Mouse (Mus musculus) megakaryocyte, embryonic 14.5 days (primary cell): ENCODE results near the gene Agap3. TPM values are rescaled to one million over a fixed set of nuclear protein-coding genes. Genes with fewer than 3 reads are reported as not detected.

Source experiments
- H3K27me3 ChIP-seq: replicated peaks from 2 replicates; pipeline ENCODE3; 2012; ENCODE audit warnings: inconsistent platforms
- H3K36me3 ChIP-seq: replicated peaks from 2 replicates; pipeline ENCODE3; 2012; ENCODE audit warnings: low read length, inconsistent platforms, mixed read lengths
- H3K4me1 ChIP-seq: 2 replicates; pipeline ENCODE4 v1.6.1; 2012; ENCODE audit warnings: inconsistent platforms
- H3K4me3 ChIP-seq: replicated peaks from 2 replicates; pipeline ENCODE3; 2012; ENCODE audit warnings: moderate library complexity, mild to moderate bottlenecking, inconsistent platforms
- H3K9me3 ChIP-seq: 2 replicates; pipeline ENCODE4 v1.6.1; 2012; ENCODE audit warnings: inconsistent platforms
- FLI1 ChIP-seq: IDR thresholded peaks from 2 replicates; pipeline ENCODE4 v1.6.1; 2012; ENCODE audit warnings: low read length, inconsistent platforms, mixed read lengths
- GATA1 ChIP-seq: IDR thresholded peaks from 3 replicates; pipeline ENCODE4 v1.6.1; 2012; ENCODE audit warnings: mixed read lengths, low read length, inconsistent platforms, borderline replicate concordance
- polyA plus RNA-seq: library from polyadenylated mRNA; stranded (reverse); fragments of >175 nt; gene quantifications from 2 replicates; pipeline ENCODE4 v1.2.3, GENCODE M21; 2012; ENCODE audit warnings: low replicate concordance; ENCODE audit not compliant: insufficient read depth

The Agap3 gene
- polyA plus RNA-seq, 1 experiment: 117 TPM

DNA sequence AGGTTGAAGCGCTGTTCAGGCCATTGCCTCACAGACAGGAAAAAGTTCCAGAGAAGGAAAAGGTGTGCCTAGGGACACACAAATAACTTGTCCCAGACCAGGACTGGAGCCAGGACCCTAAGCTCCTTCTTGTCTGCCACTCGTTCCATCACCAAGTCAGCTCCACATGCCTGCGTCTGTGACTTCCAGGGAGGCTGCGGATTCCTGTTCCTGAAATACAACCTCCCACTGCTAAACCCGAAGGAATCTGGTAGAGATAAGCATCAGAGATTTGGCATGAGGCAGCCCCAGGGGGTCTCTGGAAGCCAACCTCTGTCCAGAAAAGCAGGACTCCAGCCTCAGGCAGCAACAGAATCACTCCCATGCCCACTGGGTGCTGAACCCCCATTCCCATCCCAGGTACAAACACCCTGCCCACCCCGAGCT is 89.2 kb downstream of the Agap3 start:
- 0 out of 2 replicates have a peak, but pooled peaks cover 3% of the 10 kb centered on the region for H3K9me3 ChIP-seq
- H3K27me3 ChIP-seq: peaks cover 92% of the 10 kb centered on the region
- TF ChIP-seq FLI1 (no peak), GATA1 (no peak)
- H3K36me3 ChIP-seq: no peaks in the 10 kb centered on the region
- H3K4me1 ChIP-seq: peaks cover 13% of the 10 kb centered on the region
- no peak overlapping the region for H3K4me3 ChIP-seq

DNA sequence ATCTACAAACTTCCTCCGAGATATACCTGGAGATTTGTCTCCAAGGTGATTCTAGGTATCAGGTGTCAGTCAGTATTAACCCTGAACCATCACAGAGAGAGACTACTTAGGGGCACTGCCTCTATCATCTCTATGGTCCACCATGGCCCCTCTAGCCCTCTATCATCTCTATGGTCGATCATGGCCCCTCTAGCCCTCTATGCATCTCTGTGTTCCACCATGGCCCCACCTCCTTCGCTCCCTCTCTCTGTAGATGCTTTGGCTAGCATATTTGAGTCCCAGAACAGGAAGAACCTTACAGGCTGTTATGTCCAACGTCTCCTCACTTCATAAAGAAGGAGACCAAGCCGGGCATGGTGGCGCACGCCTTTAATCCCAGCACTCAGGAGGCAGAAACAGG is 90.7 kb downstream of the Agap3 start:
- H3K4me3 ChIP-seq: no peak overlapping the region
- no peaks in the 10 kb centered on the region for H3K9me3 ChIP-seq
- H3K4me1 ChIP-seq: peaks cover 13% of the 10 kb centered on the region
- no peaks in the 10 kb centered on the region for H3K36me3 ChIP-seq
- TF ChIP-seq FLI1 (no peak), GATA1 (no peak)
- peaks cover 91% of the 10 kb centered on the region for H3K27me3 ChIP-seq

DNA sequence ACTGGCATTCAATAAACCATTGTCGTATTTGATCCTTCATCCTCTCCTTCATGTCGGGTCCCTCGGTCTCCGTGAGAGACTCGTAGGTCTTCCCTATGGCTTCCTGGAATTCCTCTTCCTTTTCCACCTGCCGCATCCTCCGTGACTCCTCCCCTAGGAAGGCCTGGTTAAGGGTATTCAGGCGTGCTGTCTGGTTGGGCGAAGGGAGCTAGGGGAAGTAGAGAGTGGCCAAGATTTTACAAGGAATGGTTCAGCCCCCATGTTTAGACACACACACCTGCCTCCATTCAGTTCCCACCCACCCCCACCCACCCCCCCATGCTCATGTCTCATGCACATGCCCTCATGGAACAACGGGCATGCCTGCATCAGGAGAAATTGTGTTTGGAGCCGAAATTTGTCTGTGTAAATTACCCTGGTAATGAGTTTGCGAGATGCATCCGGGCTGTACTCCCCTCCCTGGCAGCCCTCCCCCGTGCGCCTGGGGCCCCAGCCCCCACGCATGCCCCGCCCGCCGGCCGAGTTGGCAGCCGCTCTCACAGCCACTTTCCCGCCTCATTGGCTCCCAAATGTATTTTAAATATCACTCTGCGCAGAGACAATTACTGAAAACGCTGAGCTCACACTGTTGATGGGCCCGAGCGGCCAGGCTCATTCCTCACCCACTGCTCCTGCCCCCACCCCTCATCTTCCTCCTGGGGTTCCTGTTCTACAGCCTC is 98.8 kb downstream of the Agap3 start:
- Histone ChIP-seq H3K4me1 (peaks cover 4% of the 10 kb centered on the region; the same call in 1 of the 2 replicates), H3K9me3 (peaks cover 6% of the 10 kb centered on the region), H3K4me3 (no peak overlapping the region), H3K27me3 (peaks cover 94% of the 10 kb centered on the region), H3K36me3 (no peaks in the 10 kb centered on the region)
- TF ChIP-seq FLI1 (no peak), GATA1 (no peak)

DNA sequence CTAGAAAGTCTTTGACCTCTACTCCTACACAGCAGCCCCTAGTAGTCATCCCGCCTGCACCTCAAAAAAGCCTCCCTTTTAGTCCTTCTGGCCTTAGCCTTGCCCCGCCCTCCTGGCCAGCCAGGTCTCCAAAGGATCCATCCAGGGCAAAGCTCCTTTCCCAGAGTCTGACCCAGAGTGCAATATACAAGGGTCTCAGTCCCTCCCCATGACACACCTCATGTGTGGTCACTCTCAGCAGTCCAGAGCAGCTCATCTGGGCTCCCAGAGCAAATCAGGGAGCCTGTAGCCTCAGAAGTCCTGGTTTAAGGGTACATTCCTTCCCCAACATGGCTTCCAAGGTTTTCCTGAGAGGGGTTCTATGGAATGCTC is 99.3 kb downstream of the Agap3 start:
- TF ChIP-seq GATA1: no peak
- no peak for TF ChIP-seq FLI1
- Histone ChIP-seq H3K36me3 (no peaks in the 10 kb centered on the region), H3K9me3 (peaks cover 10% of the 10 kb centered on the region), H3K27me3 (peaks cover 94% of the 10 kb centered on the region), H3K4me1 (peaks cover 4% of the 10 kb centered on the region; the same call in 1 of the 2 replicates), H3K4me3 (no peak overlapping the region)

Other genes with a start within 250 kb of the Agap3 start
- 0.10 TPM in 1 of 2 replicates, not detected in the other for gene Kcnh2, start 100.6 kb upstream of the Agap3 start, polyA plus RNA-seq
- gene Nos3, start 87.4 kb upstream of the Agap3 start, polyA plus RNA-seq: not detected in 2 replicates
- gene Atg9b, start 60.0 kb upstream of the Agap3 start, polyA plus RNA-seq: 1.8 and 4.2 TPM in 2 replicates
- gene Abcb8, start 58.5 kb upstream of the Agap3 start, polyA plus RNA-seq: 10.6 and 45.2 TPM in 2 replicates
- gene Asic3, start 38.8 kb upstream of the Agap3 start, polyA plus RNA-seq: not detected in 2 replicates
- gene Cdk5, start 28.6 kb upstream of the Agap3 start, polyA plus RNA-seq: 6.0 and 14.5 TPM in 2 replicates
- 14.7 and 31.0 TPM in 2 replicates for gene Slc4a2, start 28.3 kb upstream of the Agap3 start, polyA plus RNA-seq
- 216 and 275 TPM in 2 replicates for gene Fastk, start 6.9 kb upstream of the Agap3 start, polyA plus RNA-seq
- gene Tmub1, start 4.3 kb upstream of the Agap3 start, polyA plus RNA-seq: 31.6 and 37.8 TPM in 2 replicates
- gene Gbx1, start 75.0 kb downstream of the Agap3 start, polyA plus RNA-seq: not detected in 2 replicates
- not detected in 2 replicates for gene Asb10, start 88.8 kb downstream of the Agap3 start, polyA plus RNA-seq
- gene 4931409K22Rik, start 104.6 kb downstream of the Agap3 start, polyA plus RNA-seq: not detected in 2 replicates
- gene Abcf2, start 125.3 kb downstream of the Agap3 start, polyA plus RNA-seq: 49.0 and 53.1 TPM in 2 replicates
- 36.1 and 95.0 TPM in 2 replicates for gene Chpf2, start 134.6 kb downstream of the Agap3 start, polyA plus RNA-seq
- 0.76 TPM in 1 of 2 replicates, not detected in the other for gene Smarcd3, start 172.2 kb downstream of the Agap3 start, polyA plus RNA-seq
- gene Nub1, start 233.4 kb downstream of the Agap3 start, polyA plus RNA-seq: 37.7 and 58.3 TPM in 2 replicates